ENCODE assay signal across 31 mouse cellular contexts in genomic region chr10:21019746-21020145, GRCm38 (mm10).
"Had no signal": no experiment of that assay in that cellular context is flagged by ENCODE, and none has a peak within 500 bp of the region (broad histone marks: within the 10 kb centered on the region; RNA-seq: fewer than 3 reads in every experiment).

No protein-coding gene starts in this region.

- H3K4me1 ChIP-seq: limb, embryonic 10.5 days; limb, embryonic 12.5 days; limb, embryonic 13.5 days; limb, embryonic 15.5 days; lung, embryonic 15.5 days; midbrain, embryonic 10.5 days; midbrain, embryonic 12.5 days; midbrain, embryonic 13.5 days; midbrain, embryonic 15.5 days had no signal

- H3K27ac ChIP-seq: left cerebral cortex, adult 2 months; limb, embryonic 10.5 days; limb, embryonic 12.5 days; limb, embryonic 13.5 days; limb, embryonic 15.5 days; liver, embryonic 12.5 days; liver, embryonic 13.5 days; liver, embryonic 14.5 days; liver, embryonic 15.5 days; lung, embryonic 15.5 days; macrophage; midbrain, embryonic 10.5 days; midbrain, embryonic 12.5 days; midbrain, embryonic 13.5 days; midbrain, embryonic 15.5 days had no signal

- H3K27me3 ChIP-seq: limb, embryonic 12.5 days; limb, embryonic 13.5 days; limb, embryonic 15.5 days; liver, embryonic 12.5 days; liver, embryonic 13.5 days; liver, embryonic 15.5 days; lung, embryonic 15.5 days; midbrain, embryonic 12.5 days; midbrain, embryonic 13.5 days; midbrain, embryonic 15.5 days had no signal

- H3K9me3 ChIP-seq: limb, embryonic 10.5 days; limb, embryonic 12.5 days; limb, embryonic 13.5 days; limb, embryonic 15.5 days; liver, embryonic 12.5 days; liver, embryonic 13.5 days; liver, embryonic 15.5 days; lung, embryonic 15.5 days; midbrain, embryonic 10.5 days; midbrain, embryonic 12.5 days; midbrain, embryonic 13.5 days; midbrain, embryonic 15.5 days had no signal

- H3K9ac ChIP-seq: limb, embryonic 12.5 days; limb, embryonic 13.5 days; limb, embryonic 15.5 days; liver, embryonic 12.5 days; liver, embryonic 13.5 days; liver, embryonic 14.5 days; liver, embryonic 15.5 days; liver, postnatal 0 days; lung, embryonic 14.5 days; lung, embryonic 15.5 days; midbrain, embryonic 12.5 days; midbrain, embryonic 13.5 days; midbrain, embryonic 15.5 days had no signal

- H3K4me2 ChIP-seq: limb, embryonic 12.5 days; limb, embryonic 13.5 days; limb, embryonic 15.5 days; liver, embryonic 11.5 days; liver, embryonic 12.5 days; liver, embryonic 13.5 days; liver, embryonic 15.5 days; lung, embryonic 14.5 days; lung, embryonic 15.5 days; midbrain, embryonic 11.5 days; midbrain, embryonic 12.5 days; midbrain, embryonic 13.5 days; midbrain, embryonic 15.5 days had no signal

- ATAC-seq: liver, embryonic 12.5 days; liver, postnatal 0 days; lung, postnatal 0 days; midbrain, embryonic 13.5 days; midbrain, embryonic 15.5 days; midbrain, embryonic 16.5 days had no signal

- DNase-seq: left cerebral cortex, postnatal 4 days; liver; liver, embryonic 13.5 days; liver, postnatal 0 days; lung, adult 18-20 months; lung, adult 2 months; lung, embryonic 14.5 days; lung, postnatal 10 days; lung, postnatal 14 days; lung, postnatal 36 days; lung, postnatal 4 days; midbrain, embryonic 14.5 days had no signal

- H3K36me3 ChIP-seq: limb, embryonic 10.5 days; limb, embryonic 12.5 days; limb, embryonic 13.5 days; limb, embryonic 15.5 days; liver, embryonic 12.5 days; liver, embryonic 13.5 days; liver, embryonic 15.5 days; lung, embryonic 15.5 days; midbrain, embryonic 12.5 days had no signal

- H3K4me3 ChIP-seq: left cerebral cortex, adult 2 months; limb, embryonic 10.5 days; limb, embryonic 12.5 days; limb, embryonic 13.5 days; limb, embryonic 15.5 days; liver, embryonic 12.5 days; liver, embryonic 13.5 days; liver, embryonic 15.5 days; lung, embryonic 15.5 days; midbrain, embryonic 10.5 days; midbrain, embryonic 12.5 days; midbrain, embryonic 13.5 days; midbrain, embryonic 15.5 days; myocyte had no signal
